Mouse (Mus musculus) olfactory bulb, adult 2 months (tissue): ENCODE measurements at regions not wholly inside any gene's neighbourhood (a gene's known extent, or its start where the extent isn't known, plus 50 kb on each side); places are given as distances from the start of the nearest gene placed in this dataset.
"Not testable (repeated sequence)": the region's sequence is repeated elsewhere in the genome, so short reads cannot be mapped to it uniquely, and the experiment has no call there.

ENCODE experiments used
- CTCF ChIP-seq: fragments of 200-500 bp; IDR thresholded peaks from 2 replicates; pipeline ENCODE4 v1.5.1; 2012; ENCODE audit warnings: low read depth, mild to moderate bottlenecking, low read length, moderate library complexity; ENCODE audit not compliant: insufficient read depth
- POLR2A ChIP-seq: fragments of 200-500 bp; IDR thresholded peaks from 2 replicates; pipeline ENCODE4 v1.6.1; 2012; ENCODE audit warnings: mild to moderate bottlenecking, low read depth, low read length, moderate library complexity; ENCODE audit not compliant: insufficient read depth

DNA sequence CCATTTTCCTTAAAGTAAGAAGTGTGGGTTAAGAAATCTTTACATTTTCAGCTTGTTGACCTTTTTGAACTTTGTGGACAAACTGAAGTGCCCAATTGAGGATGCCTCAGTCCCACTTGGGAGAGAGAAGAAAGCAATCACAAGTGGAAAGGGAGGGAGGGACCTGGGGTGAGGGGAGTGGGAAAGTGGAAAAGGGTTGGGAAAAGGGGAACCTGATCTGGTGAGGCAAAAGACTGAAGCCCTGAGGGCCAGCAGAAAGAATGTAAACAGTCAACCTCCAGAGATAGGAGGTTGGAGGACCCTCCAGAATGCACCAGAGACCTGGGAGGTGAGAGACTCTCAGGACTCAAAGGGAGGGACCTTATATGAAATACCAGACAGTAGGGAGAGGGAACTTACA lies 448.3 kb upstream of the Klf6 start:
- not testable (repeated sequence) for TF ChIP-seq CTCF, POLR2A
